Mouse (Mus musculus) heart, postnatal 0 days (tissue): ENCODE measurements around the gene Elp5.

Experiments
- CTCF ChIP-seq: IDR thresholded peaks from 2 replicates; pipeline ENCODE4 v1.5.1; 2016; ENCODE audit warnings: antibody characterized with exemption, control low read depth, low read depth
- EP300 ChIP-seq: IDR thresholded peaks from 2 replicates; pipeline ENCODE4 v1.6.1; 2016; ENCODE audit warnings: antibody characterized with exemption, low read depth

DNA sequence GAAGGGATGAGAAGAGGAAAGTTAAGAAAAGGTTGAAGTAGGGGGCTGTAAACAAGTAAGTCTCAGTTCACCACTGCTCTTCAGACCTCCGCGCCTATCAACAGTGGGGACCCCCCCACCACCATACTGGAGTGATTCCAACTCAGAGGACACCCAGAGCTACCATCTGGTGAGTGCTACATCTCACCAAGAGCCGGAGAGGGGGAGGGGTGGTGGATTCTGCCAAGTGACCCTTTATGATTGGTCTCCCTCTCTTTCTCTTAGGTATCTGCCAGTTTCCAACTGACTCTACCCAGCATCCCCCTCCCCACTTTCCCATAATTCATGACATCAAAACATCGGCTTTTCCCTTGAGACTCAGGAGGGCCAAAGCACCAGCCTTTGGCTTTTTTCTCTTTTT, 41.4 kb downstream of the Elp5 start:
- TF ChIP-seq CTCF = no peak
- TF ChIP-seq EP300 = no peak
